Mouse (Mus musculus): ENCODE data around the gene Cyp2e1.

Gene Cyp2e1

GRCm38 (mm10) chr7:140810496-140810895 lies 47.0 kb downstream of the Cyp2e1 start:
- DNase-seq (ENCODE audit: low spot score) = no peak

GRCm38 (mm10) chr7:140811714-140812113 lies 48.2 kb downstream of the Cyp2e1 start:
- no peak for DNase-seq (ENCODE audit: low spot score)

- DNase-seq (ENCODE audit: low spot score) = no peak
These were observed 49.3 kb downstream of the Cyp2e1 start for GRCm38 (mm10) chr7:140812850-140813249.

- no peak for DNase-seq (ENCODE audit: low spot score)
These were observed 56.6 kb downstream of the Cyp2e1 start for GRCm38 (mm10) chr7:140820173-140820572.

GRCm38 (mm10) chr7:140821305-140821652 lies 57.7 kb downstream of the Cyp2e1 start:
- no peak for DNase-seq (ENCODE audit: low spot score)

GRCm38 (mm10) chr7:140821653-140822329 lies 58.3 kb downstream of the Cyp2e1 start, which contains the start of gene Zfp941:
Gene Zfp941 (minus strand): TSS chr7:140822178.
- no peak for DNase-seq (ENCODE audit: low spot score)

GRCm38 (mm10) chr7:140822731-140823130 lies 59.2 kb downstream of the Cyp2e1 start:
- DNase-seq (ENCODE audit: low spot score) = no peak

All from ovary, postnatal 36 days (tissue).